Mouse (Mus musculus) right cerebral cortex, postnatal 36 days (tissue): ENCODE data around the gene Banp.

Experiments
- DNase-seq, 2 experiments: peaks; one replicate each; pipeline ENCODE4 v3.0.0; 2022; ENCODE audit warnings: low spot score in 2 of 2, mixed read lengths in 1 of 2

Gene Banp

GRCm38 (mm10) chr8:121949222-121949800 lies at the start of gene Banp:
Gene Banp, plus strand, starts transcription at chr8:121949750.
- DNase-seq, result no peak

- DNase-seq, result no peak
Observed at GRCm38 (mm10) chr8:121901498-121902236, 47.9 kb upstream of the Banp start.

- no peak for DNase-seq
Observed at GRCm38 (mm10) chr8:121903977-121904376, 45.6 kb upstream of the Banp start.

GRCm38 (mm10) chr8:121904999-121905398 lies 44.6 kb upstream of the Banp start:
- DNase-seq, result no peak

GRCm38 (mm10) chr8:121905420-121905819 lies 44.1 kb upstream of the Banp start:
- DNase-seq, result no peak

GRCm38 (mm10) chr8:121905864-121906263 lies 43.7 kb upstream of the Banp start:
- no peak for DNase-seq

GRCm38 (mm10) chr8:121906542-121907512 lies 42.7 kb upstream of the Banp start:
- DNase-seq, result peak; percentile 51 to 53

GRCm38 (mm10) chr8:121907587-121908248 lies 41.8 kb upstream of the Banp start, which contains the start of gene Slc7a5:
Gene Slc7a5, minus strand, starts transcription at chr8:121907694.
- DNase-seq, result peak; percentile 93

GRCm38 (mm10) chr8:121908378-121909147 lies 41.0 kb upstream of the Banp start:
- DNase-seq, result no peak

- DNase-seq, result no peak
Observed at GRCm38 (mm10) chr8:121909148-121909541, 40.4 kb upstream of the Banp start.

GRCm38 (mm10) chr8:121909663-121910062 lies 39.9 kb upstream of the Banp start:
- peak; percentile 45 to 58 for DNase-seq

- no peak for DNase-seq
Observed at GRCm38 (mm10) chr8:121911400-121911799, 38.1 kb upstream of the Banp start.

- DNase-seq, result no peak
Observed at GRCm38 (mm10) chr8:121911987-121912386, 37.6 kb upstream of the Banp start.

GRCm38 (mm10) chr8:121912831-121913230 lies 36.7 kb upstream of the Banp start:
- DNase-seq, result no peak

- DNase-seq, result no peak
Observed at GRCm38 (mm10) chr8:121913378-121913777, 36.2 kb upstream of the Banp start.

GRCm38 (mm10) chr8:121919158-121919557 lies 30.4 kb upstream of the Banp start:
- DNase-seq, result no peak

GRCm38 (mm10) chr8:121919731-121920130 lies 29.8 kb upstream of the Banp start:
- no peak for DNase-seq

- no peak for DNase-seq
Observed at GRCm38 (mm10) chr8:121921582-121921981, 28.0 kb upstream of the Banp start.

GRCm38 (mm10) chr8:121922101-121922500 lies 27.4 kb upstream of the Banp start:
- DNase-seq, result no peak

- no peak for DNase-seq
Observed at GRCm38 (mm10) chr8:121924681-121925080, 24.9 kb upstream of the Banp start.

GRCm38 (mm10) chr8:121925624-121926023 lies 23.9 kb upstream of the Banp start:
- peak; percentile 62 to 64 for DNase-seq
